Comparison of ENCODE assay signal across 7 mouse cellular contexts in genomic region chr5:142813722-142814111, GRCm38 (mm10). TPM values are rescaled to one million over a fixed set of nuclear protein-coding genes. Genes with fewer than 3 reads are reported as not detected.
DNase-seq lines count a peak whose midpoint lies in the region; ATAC-seq lines count a peak whose summit lies in the region.

No protein-coding gene starts in this region.

- no peaks in the 10 kb centered on the region for H3K27me3 ChIP-seq in heart, embryonic 11.5 days (ENCODE audit: control insufficient read depth, insufficient read depth, low read length)
- no peaks in the 10 kb centered on the region for H3K27me3 ChIP-seq in neural tube, embryonic 13.5 days

- H3K4me2 ChIP-seq in heart, embryonic 11.5 days: peak overlapping the region; percentile 99
- H3K4me2 ChIP-seq in neural tube, embryonic 13.5 days: peak overlapping the region; percentile 99

- H3K36me3 ChIP-seq in heart, embryonic 11.5 days (ENCODE audit: control insufficient read depth, insufficient read depth, low read length): peaks cover 5% of the 10 kb centered on the region; the same call in 1 of the 2 replicates
- H3K36me3 ChIP-seq in neural tube, embryonic 13.5 days: peaks cover 28% of the 10 kb centered on the region

- peak; percentile 20 for DNase-seq in right cerebral cortex, postnatal 14 days
- DNase-seq in right cerebral cortex, postnatal 36 days (ENCODE audit: low spot score in 2 of 2): no peak
- peak; percentile 52 for DNase-seq in cerebellum, adult 9-11 months
- peak; percentile 13 for DNase-seq in large intestine, adult 2 months (ENCODE audit: low read depth, low spot score)

- peak overlapping the region; percentile 100 for H3K9ac ChIP-seq in heart, embryonic 11.5 days (ENCODE audit: low read depth, low read length)
- H3K9ac ChIP-seq in neural tube, embryonic 13.5 days: peak overlapping the region; percentile 99

- H3K4me1 ChIP-seq in heart, embryonic 11.5 days (ENCODE audit: control insufficient read depth, insufficient read depth, low read length): peaks cover 37% of the 10 kb centered on the region
- peaks cover 46% of the 10 kb centered on the region for H3K4me1 ChIP-seq in neural tube, embryonic 13.5 days (replicated peaks)

- WGBS in heart, embryonic 11.5 days (ENCODE audit: insufficient replicate concordance): 1% methylated on average over 23 of the region's 23 CpGs
- WGBS in large intestine, adult 2 months: 4% methylated on average over 23 of the region's 23 CpGs
- under 1% methylated on average over 23 of the region's 23 CpGs for WGBS in neural tube, embryonic 13.5 days

- peak overlapping the region; percentile 97 for H3K4me3 ChIP-seq in heart, embryonic 11.5 days (ENCODE audit: low read depth, low read length)
- peak overlapping the region; percentile 97 for H3K4me3 ChIP-seq in neural tube, embryonic 13.5 days

- peak overlapping the region; percentile 100 for H3K27ac ChIP-seq in heart, embryonic 11.5 days (ENCODE audit: low read depth, low read length)
- peak overlapping the region; percentile 100 for H3K27ac ChIP-seq in neural tube, embryonic 13.5 days (replicated peaks)

- no peak for ATAC-seq in heart, embryonic 11.5 days (replicated peaks; ENCODE audit: insufficient number of reproducible peaks, low FRiP score, low TSS enrichment)
- no peak for ATAC-seq in neural tube, embryonic 13.5 days (ENCODE audit: low read depth)
- ATAC-seq in monocyte, adult 5-6 weeks (replicated peaks; ENCODE audit: insufficient number of reproducible peaks, low FRiP score, low TSS enrichment, poor library complexity, severe bottlenecking): no peak

- H3K9me3 ChIP-seq in heart, embryonic 11.5 days (replicated peaks; ENCODE audit: control insufficient read depth, low read length): no peaks in the 10 kb centered on the region
- no peaks in the 10 kb centered on the region for H3K9me3 ChIP-seq in neural tube, embryonic 13.5 days

RNA-seq across cellular contexts. Expression of gene Tnrc18, which starts 3.7 kb away (rescaled TPM):
- 23.5 and 24.4 TPM in 2 replicates for polyA plus RNA-seq in heart, embryonic 11.5 days (2014; fragmentation: Nextera tagmentation; extraction: Ambion mirVana)
- 15.3 and 31.8 TPM in 2 replicates for polyA plus RNA-seq in large intestine, adult 2 months (2012; rRNA removed)
- 30.3 and 31.1 TPM in 2 replicates for polyA plus RNA-seq in neural tube, embryonic 13.5 days (2015; fragmentation: Nextera tagmentation; extraction: Ambion mirVana)
- total RNA-seq in monocyte, adult 5-6 weeks (2017): 10.9 to 48.5 TPM (median 22.5 TPM) in 3 replicates

Comparison
In these comparisons a context has a peak if more than half of its experiments do, and no peak if none do; other contexts are left out.
1. DNase-seq: peak in right cerebral cortex, postnatal 14 days (single experiment), cerebellum, adult 9-11 months (single experiment) and large intestine, adult 2 months (single experiment); none in right cerebral cortex, postnatal 36 days (0 of 2).